Mouse (Mus musculus) urinary bladder, postnatal 25 days (tissue): ENCODE results near the gene Pabpn1l.

ENCODE experiments used
- DNase-seq: peaks from one replicate; pipeline ENCODE4 v3.0.0; 2022; ENCODE audit warnings: low spot score

The Pabpn1l gene

GRCm38 (mm10) chr8:122622727-122623126, at the start of gene Pabpn1l:
TSS of gene Pabpn1l (minus strand) at chr8:122622739.
- no peak for DNase-seq

DNA sequence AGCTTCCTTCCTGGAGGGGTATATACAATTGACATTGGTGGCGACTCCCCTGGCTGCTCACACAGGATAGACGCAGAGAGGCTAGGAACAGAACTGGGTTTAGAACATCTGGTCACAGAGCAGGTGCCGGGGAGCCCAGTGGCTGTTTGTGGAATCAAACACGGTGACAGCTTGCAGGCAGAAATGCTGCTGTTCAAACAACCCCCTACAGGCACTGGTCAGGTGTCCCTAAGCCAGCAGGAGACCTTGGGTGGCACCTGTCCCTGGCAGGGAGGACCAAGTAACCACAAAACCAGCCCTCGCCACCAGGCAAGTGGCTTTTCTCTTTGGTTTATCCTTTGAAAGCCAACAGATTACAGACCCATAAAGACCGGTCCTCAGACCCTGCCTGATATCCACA, 49.4 kb upstream of the Pabpn1l start:
- DNase-seq = no peak

DNA sequence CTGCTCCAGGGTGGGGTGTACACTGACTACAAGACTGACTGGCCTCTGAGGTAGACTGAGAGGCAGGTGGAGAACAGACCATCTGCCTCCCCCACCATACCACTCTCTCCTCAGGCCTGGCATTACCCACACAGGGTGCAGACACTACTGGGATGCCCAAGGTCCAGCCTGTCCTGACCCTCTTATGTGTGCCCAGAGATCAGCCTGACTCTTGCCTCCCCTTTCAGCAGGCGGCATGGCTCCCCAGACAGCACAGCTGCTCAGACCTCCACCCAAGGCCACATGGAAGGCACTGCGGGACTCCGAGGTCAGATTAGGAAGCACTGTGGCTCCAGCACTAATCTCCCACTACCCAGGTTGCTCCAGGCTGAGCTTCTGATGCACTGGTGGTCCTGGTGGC, 48.2 kb upstream of the Pabpn1l start:
- DNase-seq = no peak

DNA sequence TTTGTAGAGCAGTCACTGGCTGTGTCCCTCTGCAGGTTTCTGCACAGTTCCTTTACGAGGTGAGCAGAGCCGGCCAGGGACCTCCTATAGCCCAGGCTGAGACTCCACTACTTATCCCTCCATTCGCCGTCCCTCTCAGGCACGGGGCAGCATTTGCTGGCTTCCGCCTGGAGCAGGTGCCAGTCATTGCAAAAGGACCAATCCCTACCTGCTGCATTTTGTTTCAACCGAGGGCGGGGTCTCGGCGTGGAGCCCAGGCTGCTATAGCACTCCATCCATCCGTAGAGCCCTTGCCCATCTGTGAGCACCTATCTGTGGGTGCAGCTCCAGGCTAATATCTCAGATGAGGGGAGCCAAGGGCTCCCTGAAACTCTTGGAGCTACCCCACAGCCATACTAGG, 47.5 kb upstream of the Pabpn1l start:
- DNase-seq = no peak

DNA sequence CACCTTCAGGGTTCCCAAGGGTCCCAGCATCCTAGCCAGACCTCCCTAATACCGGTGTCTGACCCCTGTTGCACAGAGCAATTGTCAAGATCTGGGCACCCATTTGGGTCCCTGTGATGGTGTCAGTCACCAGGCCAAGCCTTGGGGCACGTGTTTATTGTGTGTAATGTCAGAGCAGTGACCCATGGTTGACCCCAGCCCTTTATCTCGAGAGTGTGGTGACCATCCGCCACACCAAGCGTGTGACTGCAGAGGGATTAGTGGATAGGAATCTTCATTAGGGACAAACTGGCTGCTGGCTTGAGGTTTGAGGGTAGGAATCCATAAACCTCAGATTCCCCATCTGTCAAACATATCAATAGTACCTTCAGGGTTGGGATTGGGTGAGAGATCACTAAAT, 46.8 kb upstream of the Pabpn1l start:
- no peak for DNase-seq

DNA sequence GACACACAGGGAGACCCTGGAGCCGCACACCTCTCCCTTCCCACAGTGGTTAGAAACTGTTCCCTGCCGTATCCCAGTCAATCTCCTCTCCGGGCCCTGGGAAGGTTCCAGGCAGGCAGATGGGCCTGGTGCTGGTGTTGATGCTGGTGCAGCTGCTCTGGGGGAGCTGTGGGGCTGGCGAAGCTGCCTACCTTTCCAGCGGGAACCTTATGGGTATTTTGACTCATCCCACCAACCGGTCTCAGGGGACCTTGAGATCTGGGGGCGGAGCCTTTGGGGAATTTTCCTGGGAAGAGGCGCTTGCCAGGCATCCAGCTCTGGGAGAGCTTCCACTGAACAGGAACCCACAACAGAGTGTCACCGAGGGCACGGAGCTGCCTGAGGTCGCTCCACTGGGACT, 45.3 kb upstream of the Pabpn1l start:
- DNase-seq = no peak

GRCm38 (mm10) chr8:122666827-122667226, 44.3 kb upstream of the Pabpn1l start:
- DNase-seq = no peak

DNA sequence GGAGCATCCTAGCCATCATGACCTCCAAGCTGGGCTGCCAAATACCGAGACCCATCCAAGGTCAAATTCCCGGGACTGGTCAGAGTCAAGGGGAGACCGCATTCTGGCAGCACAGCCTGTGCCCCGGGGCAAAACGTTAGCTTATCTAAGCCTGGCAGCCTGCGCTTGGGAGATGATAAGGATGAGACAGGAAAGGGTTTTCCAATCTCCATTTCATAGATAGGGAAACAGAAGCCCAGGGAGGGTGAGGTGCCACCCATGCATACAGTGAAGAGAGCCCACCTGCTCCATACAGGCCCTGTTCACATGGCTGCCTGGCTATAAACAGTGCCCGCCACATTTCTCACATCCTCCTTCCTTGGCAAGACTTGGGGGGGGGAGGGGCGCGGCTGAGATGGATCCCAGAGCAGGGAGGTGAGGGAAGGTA, 43.8 kb upstream of the Pabpn1l start:
- DNase-seq = no peak

GRCm38 (mm10) chr8:122665667-122666316, 43.3 kb upstream of the Pabpn1l start:
- DNase-seq = no peak

GRCm38 (mm10) chr8:122665221-122665620, 42.7 kb upstream of the Pabpn1l start:
- no peak for DNase-seq

DNA sequence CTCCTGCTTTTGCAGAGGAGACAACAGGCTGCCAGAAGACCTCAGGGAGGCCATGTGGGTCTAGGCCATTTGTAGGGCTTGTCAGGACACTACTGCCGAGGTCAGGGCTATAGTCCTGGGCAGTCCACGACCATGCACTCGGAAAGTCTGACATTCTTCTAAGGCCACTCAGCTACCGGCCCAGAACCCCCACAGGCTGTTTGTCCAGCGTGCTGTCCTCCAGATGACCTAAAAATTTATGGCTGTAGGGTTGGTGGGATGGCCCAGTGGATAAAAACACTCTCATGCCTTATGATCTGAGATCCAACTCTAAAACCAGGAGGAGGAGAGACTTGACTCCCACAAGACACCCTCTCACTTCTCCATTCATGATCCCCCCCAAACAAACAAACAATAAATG, 41.1 kb upstream of the Pabpn1l start:
- no peak for DNase-seq

DNA sequence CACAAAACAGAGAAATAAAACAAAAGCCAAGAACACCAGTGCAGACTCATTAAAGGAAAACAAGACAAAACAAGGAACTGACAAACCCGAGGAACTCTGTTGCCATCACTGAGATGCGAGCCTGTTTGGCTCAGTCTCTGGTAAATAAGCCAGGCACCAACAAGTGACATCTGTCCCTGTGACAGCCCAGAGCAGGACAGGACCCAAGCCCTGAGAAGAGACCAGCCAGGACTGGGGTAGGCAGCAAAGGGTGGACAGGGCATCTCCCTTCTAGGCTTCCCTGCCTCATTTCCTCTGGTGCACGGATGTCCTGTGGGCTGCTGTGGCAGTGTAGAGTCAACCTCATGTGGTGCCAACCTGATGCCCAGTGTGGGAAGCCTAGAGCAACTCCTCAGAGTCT, 40.6 kb upstream of the Pabpn1l start:
- DNase-seq = no peak

DNA sequence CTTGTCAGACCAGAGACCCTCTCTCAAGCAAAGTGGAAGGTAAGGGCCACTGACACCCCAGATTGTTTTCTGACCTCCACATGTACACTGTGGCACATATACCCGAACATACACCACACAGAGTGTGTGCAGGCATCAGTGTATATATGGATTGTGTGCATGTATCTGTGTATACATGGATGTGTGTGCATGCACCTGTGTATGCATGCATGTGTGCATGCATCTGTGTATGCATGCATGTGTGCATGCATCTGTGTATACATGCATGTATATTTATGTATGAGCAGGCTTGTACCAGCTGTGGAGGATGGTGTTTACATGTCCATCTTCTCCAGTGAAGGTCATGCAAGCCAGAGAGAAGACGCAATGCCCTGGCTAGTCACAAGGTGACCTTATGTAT, 39.4 kb upstream of the Pabpn1l start:
- no peak for DNase-seq

DNA sequence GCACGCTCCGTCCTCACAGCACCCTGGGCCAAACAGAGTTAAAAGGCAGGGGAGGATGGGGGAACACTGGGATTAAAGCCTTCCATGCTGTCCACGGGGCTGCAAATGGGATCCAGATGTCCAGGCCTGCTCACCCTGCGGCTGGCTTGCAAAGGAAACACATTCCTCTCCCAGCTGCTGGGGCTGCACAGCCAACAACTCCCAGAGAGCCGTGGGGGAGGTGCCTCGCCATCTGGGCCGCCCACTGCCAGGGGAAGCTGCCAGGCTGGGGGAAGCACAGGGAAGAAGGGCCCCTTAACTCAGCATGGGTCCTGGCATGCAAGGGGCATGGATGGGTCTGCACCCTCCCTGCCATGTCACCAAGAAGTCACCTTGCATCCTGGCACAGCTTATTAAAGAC, 38.6 kb upstream of the Pabpn1l start:
- peak; percentile 37 for DNase-seq

- no peak for DNase-seq
Observed at GRCm38 (mm10) chr8:122660022-122660421, 37.5 kb upstream of the Pabpn1l start.

- no peak for DNase-seq
Observed at GRCm38 (mm10) chr8:122658807-122659160, 36.2 kb upstream of the Pabpn1l start.

- no peak for DNase-seq
Observed at GRCm38 (mm10) chr8:122658149-122658806, 35.7 kb upstream of the Pabpn1l start.

- DNase-seq = no peak
Observed at GRCm38 (mm10) chr8:122656056-122656999, 33.8 kb upstream of the Pabpn1l start.

DNA sequence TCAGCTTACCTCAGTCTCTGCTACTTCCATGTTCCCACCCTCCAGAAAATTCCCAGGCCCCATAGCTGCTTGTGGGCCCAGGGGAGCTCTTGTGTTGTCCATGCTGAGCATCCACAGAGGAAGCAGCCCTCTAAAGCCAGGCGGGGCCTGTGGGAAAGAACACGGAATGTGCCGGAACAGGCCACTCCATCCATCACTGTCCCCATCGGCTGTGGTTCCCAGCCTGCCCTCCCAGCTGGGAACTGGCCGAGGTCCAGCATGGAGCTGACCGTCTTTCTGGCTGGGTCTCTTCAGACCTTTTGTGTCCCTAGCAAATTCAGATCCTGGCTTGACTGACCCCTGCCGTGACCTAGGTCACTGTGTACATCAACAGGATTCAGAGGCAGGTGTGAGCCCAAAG, 32.2 kb upstream of the Pabpn1l start:
- DNase-seq = no peak

DNA sequence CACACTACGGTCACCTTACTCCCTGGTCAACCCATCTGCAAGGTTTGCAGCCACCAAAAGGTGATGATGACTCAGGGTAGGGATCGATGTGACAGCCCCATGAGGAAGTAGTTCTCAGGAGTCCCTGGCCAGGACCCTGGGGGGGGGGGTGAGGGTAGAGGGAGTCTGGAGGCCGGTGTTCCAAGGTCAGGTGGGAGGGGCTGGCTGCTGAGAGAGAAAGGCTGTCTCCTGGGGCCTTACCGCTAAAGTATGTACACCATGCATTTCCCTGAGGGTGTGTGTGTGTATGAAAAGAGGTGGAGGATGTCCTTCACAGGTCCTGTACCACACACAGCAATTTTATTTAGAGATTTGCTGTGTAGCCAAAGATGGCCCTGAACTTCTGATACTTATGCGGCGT, 30.1 kb upstream of the Pabpn1l start:
- no peak for DNase-seq

DNA sequence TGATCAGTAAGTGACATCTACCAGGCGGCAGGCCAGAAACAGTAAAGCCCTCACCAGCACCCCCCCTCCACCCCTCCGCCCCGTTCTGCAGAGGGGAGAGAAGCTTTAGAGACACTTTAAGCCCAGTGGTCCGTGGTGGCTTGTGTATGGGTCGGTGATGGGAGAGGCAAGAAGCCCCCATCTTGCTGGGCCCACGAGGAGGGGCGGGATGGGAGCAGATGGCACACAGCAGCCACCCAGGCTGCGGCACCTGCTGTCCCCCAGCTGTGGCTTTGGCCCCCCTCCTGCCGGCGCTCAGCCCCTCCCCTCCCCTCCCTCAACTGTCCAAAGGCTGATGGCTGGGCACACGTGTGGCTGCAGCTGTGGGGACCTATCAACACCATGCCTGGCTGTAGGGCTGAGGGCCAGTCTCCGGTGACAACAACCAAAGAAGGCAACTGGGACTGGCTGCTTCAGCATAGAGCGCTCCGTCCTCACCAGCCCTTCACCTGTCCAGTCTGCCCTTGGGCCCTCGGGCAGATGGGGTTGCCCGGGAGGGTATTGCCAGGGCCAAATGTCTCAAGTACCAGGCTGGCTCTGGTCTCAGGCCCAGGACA, 28.9 kb upstream of the Pabpn1l start:
- DNase-seq = no peak

GRCm38 (mm10) chr8:122648192-122648970, 25.8 kb upstream of the Pabpn1l start:
- no peak for DNase-seq
